Mouse (Mus musculus): ENCODE data around the gene Hmox2.
A peak's percentile ranks its signal among the peaks of the same experiment; 100 is the strongest.
"Not testable (repeated sequence)": the region's sequence is repeated elsewhere in the genome, so short reads cannot be mapped to it uniquely, and the experiment has no call there.

The Hmox2 gene

GRCm38 (mm10) chr16:4725266-4725665, 895 bp upstream of the Hmox2 start:
- peak; percentile 51 for DNase-seq (ENCODE audit: low read depth, low spot score)

GRCm38 (mm10) chr16:4726528-4727128, 467 bp downstream of the Hmox2 start:
- peak; percentile 47 for DNase-seq (ENCODE audit: low read depth, low spot score)

GRCm38 (mm10) chr16:4727526-4727925, 1.4 kb downstream of the Hmox2 start:
- DNase-seq (ENCODE audit: low read depth, low spot score): no peak

- DNase-seq (ENCODE audit: low read depth, low spot score): peak; percentile 50
These were observed 1.8 kb downstream of the Hmox2 start for GRCm38 (mm10) chr16:4727963-4728362.

- no peak for DNase-seq (ENCODE audit: low read depth, low spot score)
These were observed 4.7 kb downstream of the Hmox2 start for GRCm38 (mm10) chr16:4730776-4731358.

- DNase-seq (ENCODE audit: low read depth, low spot score): peak; percentile 58
These were observed 10.1 kb downstream of the Hmox2 start for GRCm38 (mm10) chr16:4736262-4736661.

- DNase-seq (ENCODE audit: low read depth, low spot score): no peak
These were observed 13.8 kb downstream of the Hmox2 start for GRCm38 (mm10) chr16:4739994-4740393.

- DNase-seq (ENCODE audit: low read depth, low spot score): no peak
These were observed 16.0 kb downstream of the Hmox2 start for GRCm38 (mm10) chr16:4742186-4742585.

GRCm38 (mm10) chr16:4752155-4752554, 26.0 kb downstream of the Hmox2 start:
- DNase-seq (ENCODE audit: low read depth, low spot score): no peak

GRCm38 (mm10) chr16:4754045-4754444, 27.9 kb downstream of the Hmox2 start:
- no peak for DNase-seq (ENCODE audit: low read depth, low spot score)

- not testable (repeated sequence) for DNase-seq (ENCODE audit: low read depth, low spot score)
These were observed 30.6 kb downstream of the Hmox2 start for GRCm38 (mm10) chr16:4756660-4757335.

- peak; percentile 25 for DNase-seq (ENCODE audit: low read depth, low spot score)
These were observed 36.3 kb downstream of the Hmox2 start for GRCm38 (mm10) chr16:4762437-4762836.

GRCm38 (mm10) chr16:4763276-4763675, 37.1 kb downstream of the Hmox2 start:
- DNase-seq (ENCODE audit: low read depth, low spot score): peak; percentile 88

GRCm38 (mm10) chr16:4765852-4766251, 39.7 kb downstream of the Hmox2 start:
- DNase-seq (ENCODE audit: low read depth, low spot score): no peak

- no peak for DNase-seq (ENCODE audit: low read depth, low spot score)
These were observed 41.0 kb downstream of the Hmox2 start for GRCm38 (mm10) chr16:4767012-4767790.

GRCm38 (mm10) chr16:4768719-4769118, 42.6 kb downstream of the Hmox2 start:
- DNase-seq (ENCODE audit: low read depth, low spot score): no peak

- no peak for DNase-seq (ENCODE audit: low read depth, low spot score)
These were observed 47.3 kb downstream of the Hmox2 start for GRCm38 (mm10) chr16:4773289-4773970.

- DNase-seq (ENCODE audit: low read depth, low spot score): peak; percentile 65
These were observed 51.2 kb downstream of the Hmox2 start for GRCm38 (mm10) chr16:4777171-4777904.

- peak; percentile 79 for DNase-seq (ENCODE audit: low read depth, low spot score)
These were observed 51.9 kb downstream of the Hmox2 start for GRCm38 (mm10) chr16:4777905-4778609.

- no peak for DNase-seq (ENCODE audit: low read depth, low spot score)
These were observed 52.8 kb downstream of the Hmox2 start for GRCm38 (mm10) chr16:4778940-4779339.

Measured in 3T3-L1 (cell line).